ENCODE assay signal across 28 mouse cellular contexts in genomic region chr16:58718666-58719120, GRCm38 (mm10). TPM values are rescaled to one million over a fixed set of nuclear protein-coding genes. Genes with fewer than 3 reads are reported as not detected.
"Had no signal": no experiment of that assay in that cellular context is flagged by ENCODE, and none has a peak within 500 bp of the region (broad histone marks: within the 10 kb centered on the region; RNA-seq: fewer than 3 reads in every experiment).

Gene Gpr15, minus strand, starts transcription at chr16:58719070.

- H3K27ac ChIP-seq: kidney, postnatal 0 days; layer of hippocampus, adult 2 months; limb, embryonic 10.5 days; limb, embryonic 13.5 days; liver, embryonic 12.5 days; liver, embryonic 15.5 days; lung, embryonic 15.5 days; midbrain, embryonic 12.5 days; midbrain, embryonic 15.5 days; neural tube, embryonic 13.5 days; stomach, embryonic 15.5 days had no signal

- DNase-seq: kidney, adult 11 months; kidney, adult 9 months; kidney, postnatal 25 days; layer of hippocampus, adult 9-11 months; layer of hippocampus, postnatal 36 days; liver; lung, adult 18-20 months; lung, postnatal 14 days; lung, postnatal 4 days; retina, postnatal 1 day; right cerebral cortex, postnatal 25 days; spleen, adult 18-20 months; thymus, adult 2 months; thymus, postnatal 14 days; thymus, postnatal 4 days had no signal

- H3K9me3 ChIP-seq: limb, embryonic 10.5 days; limb, embryonic 13.5 days; liver, embryonic 12.5 days; liver, embryonic 15.5 days; lung, embryonic 15.5 days; midbrain, embryonic 12.5 days; midbrain, embryonic 15.5 days; neural tube, embryonic 13.5 days; stomach, embryonic 15.5 days had no signal

- H3K9ac ChIP-seq: limb, embryonic 13.5 days; liver, embryonic 12.5 days; liver, embryonic 15.5 days; lung, embryonic 15.5 days; midbrain, embryonic 12.5 days; midbrain, embryonic 15.5 days; neural tube, embryonic 13.5 days; stomach, embryonic 15.5 days had no signal

- ATAC-seq: liver, embryonic 12.5 days; midbrain, embryonic 15.5 days had no signal

- H3K27me3 ChIP-seq: limb, embryonic 13.5 days; liver, embryonic 12.5 days; lung, embryonic 15.5 days; midbrain, embryonic 12.5 days; midbrain, embryonic 15.5 days; neural tube, embryonic 13.5 days; stomach, embryonic 15.5 days had no signal

- H3K36me3 ChIP-seq: limb, embryonic 10.5 days; limb, embryonic 13.5 days; liver, embryonic 12.5 days; liver, embryonic 15.5 days; lung, embryonic 15.5 days; midbrain, embryonic 12.5 days; midbrain, embryonic 15.5 days; neural tube, embryonic 13.5 days; stomach, embryonic 15.5 days had no signal

- H3K4me1 ChIP-seq: limb, embryonic 10.5 days; limb, embryonic 13.5 days; liver, embryonic 12.5 days; liver, embryonic 15.5 days; lung, embryonic 15.5 days; midbrain, embryonic 12.5 days; midbrain, embryonic 15.5 days; neural tube, embryonic 13.5 days; stomach, embryonic 15.5 days had no signal

- H3K4me3 ChIP-seq: layer of hippocampus, adult 2 months; limb, embryonic 10.5 days; limb, embryonic 13.5 days; liver, embryonic 12.5 days; liver, embryonic 15.5 days; lung, embryonic 15.5 days; midbrain, embryonic 12.5 days; midbrain, embryonic 15.5 days; neural tube, embryonic 13.5 days; stomach, embryonic 15.5 days had no signal

- H3K4me2 ChIP-seq: limb, embryonic 13.5 days; liver, embryonic 12.5 days; liver, embryonic 15.5 days; lung, embryonic 15.5 days; midbrain, embryonic 12.5 days; midbrain, embryonic 15.5 days; neural tube, embryonic 13.5 days; stomach, embryonic 15.5 days had no signal

RNA-seq across cellular contexts. Expression of gene Gpr15, which starts in this region (rescaled TPM):
- total RNA-seq: layer of hippocampus, adult 2 months; layer of hippocampus, postnatal 36 days; left cerebral cortex, adult 8-10 months; left cerebral cortex, postnatal 14 days had no signal
- polyA plus RNA-seq: kidney, postnatal 0 days; limb, embryonic 10.5 days; limb, embryonic 13.5 days; liver, embryonic 12.5 days; neural tube, embryonic 13.5 days had no signal
